Mouse (Mus musculus) ES-E14 (cell line): ENCODE results near the gene Paqr8. TPM values are rescaled to one million over a fixed set of nuclear protein-coding genes. Genes with fewer than 3 reads are reported as not detected.

Experiments
- DNase-seq: peaks from one replicate; pipeline ENCODE4 v3.0.0-alpha.2; 2013; ENCODE audit warnings: low read depth, low spot score
- H3K27ac ChIP-seq: 2 replicates; pipeline ENCODE4 v1.5.1; 2012; ENCODE audit warnings: low read depth, mild to moderate bottlenecking, low read length, moderate library complexity, mixed read lengths; ENCODE audit not compliant: poor library complexity, insufficient read depth, severe bottlenecking
- H3K36me3 ChIP-seq: 2 replicates; pipeline ENCODE4 v1.6.1; 2012; ENCODE audit warnings: mild to moderate bottlenecking, low read length, moderate library complexity, mixed read lengths; ENCODE audit not compliant: control insufficient read depth, poor library complexity, insufficient read depth, severe bottlenecking
- H3K4me1 ChIP-seq, 2 experiments: fragments of 150-350 bp in 1 of 2; sonication (generic) in 1 of 2; 2 replicates each; pipeline ENCODE4 v1.6.1; 2012; ENCODE audit warnings: low read length in 2 of 2, mild to moderate bottlenecking in 1 of 2, mixed read lengths in 1 of 2; ENCODE audit not compliant: control insufficient read depth in 2 of 2, insufficient read depth in 2 of 2, poor library complexity in 1 of 2
- H3K4me3 ChIP-seq, 2 experiments: fragments of 150-350 bp in 1 of 2; sonication (generic) in 1 of 2; 2 replicates each; pipeline ENCODE4 v1.5.1; 2012; ENCODE audit warnings: low read length in 2 of 2, low read depth in 1 of 2, mild to moderate bottlenecking in 1 of 2, mixed read lengths in 1 of 2; ENCODE audit not compliant: insufficient read depth in 1 of 2, poor library complexity in 1 of 2, severe bottlenecking in 1 of 2
- H3K9ac ChIP-seq: 2 replicates; pipeline ENCODE4 v1.6.1; 2012; ENCODE audit warnings: low read depth, mild to moderate bottlenecking, low read length, mixed read lengths; ENCODE audit not compliant: poor library complexity, insufficient read depth, severe bottlenecking
- H3K9me3 ChIP-seq: fragments of 150-350 bp; sonication (generic); 2 replicates; pipeline ENCODE4 v1.6.1; 2012; ENCODE audit warnings: low read depth, mild to moderate bottlenecking, low read length; ENCODE audit not compliant: control insufficient read depth, insufficient read depth
- CHD2 ChIP-seq: IDR thresholded peaks from 2 replicates; pipeline ENCODE4 v1.6.1; 2014; ENCODE audit warnings: mild to moderate bottlenecking, low read depth, low read length, inconsistent platforms
- HCFC1 ChIP-seq: IDR thresholded peaks from 2 replicates; pipeline ENCODE4 v1.6.1; 2012; ENCODE audit warnings: low read length, inconsistent platforms, borderline replicate concordance; ENCODE audit not compliant: insufficient read depth
- MAFK ChIP-seq: IDR thresholded peaks from 2 replicates; pipeline ENCODE4 v1.6.1; 2014; ENCODE audit warnings: mild to moderate bottlenecking, low read depth, low read length, inconsistent platforms; ENCODE audit not compliant: insufficient read depth
- ZC3H11A ChIP-seq: IDR thresholded peaks from 2 replicates; pipeline ENCODE4 v1.6.1; 2012; ENCODE audit warnings: low read depth, mild to moderate bottlenecking, inconsistent platforms, low read length, borderline replicate concordance
- ZNF384 ChIP-seq: IDR thresholded peaks from 2 replicates; pipeline ENCODE4 v1.6.1; 2012; ENCODE audit warnings: low read depth, low read length, inconsistent platforms
- in situ Hi-C, 2 experiments: fragments of 600-800 bp; cut with MboI; formaldehyde crosslinking; loops; one replicate each; pipeline ENCODE4 v1.15.1; 2025; ENCODE audit warnings: low sequenced_read_pairs in 2 of 2, inconsistent platforms in 1 of 2; ENCODE audit not compliant: unreplicated experiment in 2 of 2
- total RNA-seq: library from RNA; depleted of rRNA; stranded (reverse); fragments of 300-350 nt; gene quantifications from 2 replicates; pipeline ENCODE4 v1.2.3, GENCODE M21; 2012

Gene Paqr8
- total RNA-seq, 1 experiment, result 1.7 TPM

GRCm38 (mm10) chr1:20906128-20906515, 15.7 kb downstream of the Paqr8 start:
- Histone ChIP-seq H3K36me3 (no peaks in the 10 kb centered on the region), H3K27ac (no peak overlapping the region), H3K4me3 (no peak overlapping the region), H3K4me1 (peaks cover 10 to 11% of the 10 kb centered on the region in 2 experiments), H3K9ac (no peak overlapping the region), H3K9me3 (no peaks in the 10 kb centered on the region)
- DNase-seq, result no peak
- in situ Hi-C loops, result no loop called here
- no peak for TF ChIP-seq ZNF384
- no peak for TF ChIP-seq ZC3H11A
- TF ChIP-seq HCFC1, result no peak
- TF ChIP-seq CHD2, result no peak
- no peak for TF ChIP-seq MAFK

GRCm38 (mm10) chr1:20908541-20908940, 18.1 kb downstream of the Paqr8 start:
- H3K4me1 ChIP-seq, result peaks cover 10 to 15% of the 10 kb centered on the region in 2 experiments
- DNase-seq, result no peak
- in situ Hi-C loops, result no loop called here
- no peaks in the 10 kb centered on the region for H3K9me3 ChIP-seq
- no peak overlapping the region for H3K4me3 ChIP-seq
- H3K36me3 ChIP-seq, result no peaks in the 10 kb centered on the region
- no peak overlapping the region for H3K9ac ChIP-seq
- H3K27ac ChIP-seq, result peak overlapping the region; percentile 34; the same call in 1 of the 2 replicates
- no peak for TF ChIP-seq CHD2
- TF ChIP-seq HCFC1, result no peak
- TF ChIP-seq ZC3H11A, result no peak
- TF ChIP-seq ZNF384, result no peak
- TF ChIP-seq MAFK, result no peak

DNA sequence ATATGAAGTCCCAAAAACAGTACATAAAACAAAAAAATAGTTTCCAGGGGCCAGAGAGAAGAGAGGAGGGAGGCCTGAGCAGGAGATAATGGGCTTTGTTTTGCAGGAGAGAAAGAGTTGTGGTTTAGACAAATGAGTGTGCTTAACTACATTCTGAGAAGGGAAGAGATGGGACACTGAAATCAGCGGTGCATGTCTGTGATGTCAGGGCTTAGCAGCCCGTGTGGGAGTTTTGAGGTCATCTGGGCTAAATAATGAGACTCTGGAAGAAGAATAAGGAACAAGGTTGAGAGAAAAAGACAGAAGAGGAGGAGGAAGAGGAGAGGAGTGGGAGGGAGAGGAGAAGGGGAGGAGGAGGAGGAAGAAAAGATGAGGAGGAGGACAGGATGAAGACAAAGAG, 21.7 kb downstream of the Paqr8 start:
- Histone ChIP-seq H3K9ac (no peak overlapping the region; the same call in 1 of the 2 replicates), H3K4me1 (peaks cover 9 to 15% of the 10 kb centered on the region in 2 experiments), H3K4me3 (no peak overlapping the region), H3K27ac (no peak overlapping the region), H3K9me3 (no peaks in the 10 kb centered on the region), H3K36me3 (no peaks in the 10 kb centered on the region)
- no peak for TF ChIP-seq CHD2
- no peak for TF ChIP-seq ZNF384
- no peak for TF ChIP-seq HCFC1
- TF ChIP-seq MAFK, result no peak
- no peak for TF ChIP-seq ZC3H11A
- no peak for DNase-seq
- in situ Hi-C loops, result no loop called here

GRCm38 (mm10) chr1:20912527-20913171, 22.2 kb downstream of the Paqr8 start:
- Histone ChIP-seq H3K4me1 (peaks cover 6 to 15% of the 10 kb centered on the region in 2 experiments), H3K9ac (no peak overlapping the region; the same call in 1 of the 2 replicates), H3K9me3 (no peaks in the 10 kb centered on the region), H3K4me3 (no peak overlapping the region; a peak in 1 of 4 replicates), H3K36me3 (no peaks in the 10 kb centered on the region), H3K27ac (no peak overlapping the region)
- no peak for TF ChIP-seq ZC3H11A
- no peak; the same call in 1 of the 2 replicates for TF ChIP-seq ZNF384
- no peak for TF ChIP-seq CHD2
- TF ChIP-seq HCFC1, result no peak
- no peak for TF ChIP-seq MAFK
- in situ Hi-C loops, result no loop called here
- DNase-seq, result no peak

- Histone ChIP-seq H3K27ac (no peak overlapping the region), H3K4me3 (no peak overlapping the region), H3K4me1 (peaks cover under 1 to 4% of the 10 kb centered on the region in 2 experiments; a peak in 3 of 4 replicates), H3K9me3 (no peaks in the 10 kb centered on the region), H3K36me3 (no peaks in the 10 kb centered on the region), H3K9ac (no peak overlapping the region)
- TF ChIP-seq ZNF384 (no peak), ZC3H11A (no peak), HCFC1 (no peak)
- in situ Hi-C loops, result no loop called here
- no peak for DNase-seq
These were observed 24.4 kb downstream of the Paqr8 start for GRCm38 (mm10) chr1:20914769-20915168.
